Mouse (Mus musculus) kidney, adult 8-10 months (tissue): ENCODE measurements around the gene Asxl2.
"Not testable (repeated sequence)": the region's sequence is repeated elsewhere in the genome, so short reads cannot be mapped to it uniquely, and the experiment has no call there.

Experiments
- DNase-seq, 2 experiments: peaks; one replicate each; pipeline ENCODE4 v3.0.0; 2022

Asxl2 gene

GRCm38 (mm10) chr12:3426530-3427034 lies at the start of gene Asxl2:
Gene Asxl2 (plus strand): TSS chr12:3426857.
- peak; percentile 99 for DNase-seq

DNA sequence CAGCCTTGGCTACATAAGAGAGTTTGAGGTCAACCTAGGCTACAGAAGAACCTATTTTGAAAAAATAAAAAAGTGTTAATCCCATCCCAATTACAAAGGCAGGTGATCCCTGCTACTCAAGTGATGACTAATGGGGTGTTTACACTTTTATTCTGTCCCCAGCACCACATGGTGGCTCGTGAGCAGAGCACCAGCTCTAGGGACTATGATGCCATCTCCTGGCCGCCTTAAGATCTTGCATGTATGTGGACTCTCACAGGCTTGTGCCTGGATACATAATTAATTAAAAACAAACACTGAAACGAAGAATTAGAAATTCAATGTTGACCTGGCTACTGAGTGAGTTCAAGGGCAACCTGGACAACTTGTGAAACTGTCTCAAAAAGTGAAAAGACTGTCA lies 49.5 kb upstream of the Asxl2 start:
- DNase-seq: no peak

DNA sequence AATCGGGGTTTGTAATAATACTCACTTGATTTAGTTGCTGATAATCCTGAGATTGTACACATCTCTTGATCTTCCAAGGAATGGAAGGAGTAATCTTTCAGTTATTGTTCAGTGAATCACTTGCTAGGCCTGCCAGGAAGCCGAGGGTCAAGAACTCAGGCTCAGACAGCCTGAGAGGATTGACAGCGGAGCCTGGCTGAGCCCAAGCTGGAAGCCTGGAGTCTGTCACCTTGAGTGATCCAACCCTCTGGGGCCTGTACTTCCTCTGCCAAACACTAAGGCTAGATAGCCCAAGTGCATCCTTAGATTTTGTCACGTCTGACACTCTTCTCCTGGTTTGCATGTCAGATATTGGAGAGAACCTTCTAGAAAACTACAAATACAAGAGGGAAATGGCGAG lies 48.9 kb upstream of the Asxl2 start:
- DNase-seq: no peak

DNA sequence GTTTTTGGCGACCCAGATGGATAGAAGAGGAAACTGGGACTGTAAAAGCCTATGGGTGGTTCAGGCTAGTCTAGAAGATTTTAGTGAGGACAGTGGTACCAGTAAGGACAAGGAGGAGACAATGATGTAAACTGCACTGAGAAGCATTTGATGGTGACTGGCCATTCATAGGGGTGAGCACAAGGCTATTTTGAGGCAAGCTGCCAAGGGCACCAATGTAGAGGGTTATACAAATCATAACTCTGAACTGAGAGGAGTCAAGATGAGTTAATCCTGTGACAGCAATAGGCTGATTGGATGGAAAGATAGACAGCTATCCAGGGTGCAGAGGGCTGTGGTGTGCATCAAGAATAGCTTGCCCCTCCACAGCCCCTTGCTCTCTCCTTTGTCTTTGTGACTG lies 41.8 kb upstream of the Asxl2 start:
- DNase-seq: no peak

DNA sequence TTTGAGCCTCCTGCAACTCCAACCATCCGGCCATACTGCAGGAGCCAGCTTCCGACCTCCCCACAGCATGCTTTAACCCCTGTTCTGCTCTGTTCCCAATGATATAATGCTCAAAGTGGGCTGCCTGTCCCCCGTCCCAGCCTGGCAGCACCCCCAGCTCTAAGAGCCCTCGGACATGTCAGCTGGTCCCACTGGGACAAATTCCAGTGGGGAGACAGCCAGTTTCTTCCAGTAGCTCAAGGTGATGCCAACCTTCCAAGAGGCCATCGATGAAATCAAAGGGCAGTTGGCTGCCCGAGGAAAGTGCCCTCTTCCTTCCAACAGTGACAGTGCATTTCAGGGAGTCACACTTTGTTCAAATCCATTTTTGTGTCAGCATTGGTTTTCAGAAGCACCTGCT lies 41.4 kb upstream of the Asxl2 start:
- no peak for DNase-seq

DNA sequence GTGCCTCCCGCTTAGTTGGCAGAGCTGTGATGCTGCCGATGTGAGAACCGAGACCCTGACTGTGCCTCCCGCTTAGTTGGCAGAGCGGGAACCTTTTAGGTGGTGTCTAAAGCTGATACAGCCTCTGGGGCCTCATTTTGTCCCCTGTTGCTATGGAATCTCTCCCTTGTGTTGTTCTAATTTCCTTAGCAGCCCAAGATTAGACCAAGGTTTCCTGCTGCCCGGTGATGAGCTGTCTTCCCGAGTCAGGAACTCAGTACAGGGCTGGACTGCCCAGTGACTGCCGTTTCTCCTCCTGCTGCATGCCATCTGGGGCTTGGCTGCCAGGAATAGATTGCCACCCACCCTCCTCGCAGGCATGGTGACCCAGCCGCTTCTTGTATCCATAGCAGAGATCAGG lies 40.7 kb upstream of the Asxl2 start:
- DNase-seq: no peak

- DNase-seq: no peak
Observed at GRCm38 (mm10) chr12:3387891-3388290, 38.8 kb upstream of the Asxl2 start.

GRCm38 (mm10) chr12:3389394-3389793 lies 37.3 kb upstream of the Asxl2 start:
- no peak for DNase-seq

GRCm38 (mm10) chr12:3390071-3390470 lies 36.6 kb upstream of the Asxl2 start:
- no peak for DNase-seq

GRCm38 (mm10) chr12:3390577-3391262 lies 35.9 kb upstream of the Asxl2 start:
- DNase-seq: peak; percentile 41 to 65

DNA sequence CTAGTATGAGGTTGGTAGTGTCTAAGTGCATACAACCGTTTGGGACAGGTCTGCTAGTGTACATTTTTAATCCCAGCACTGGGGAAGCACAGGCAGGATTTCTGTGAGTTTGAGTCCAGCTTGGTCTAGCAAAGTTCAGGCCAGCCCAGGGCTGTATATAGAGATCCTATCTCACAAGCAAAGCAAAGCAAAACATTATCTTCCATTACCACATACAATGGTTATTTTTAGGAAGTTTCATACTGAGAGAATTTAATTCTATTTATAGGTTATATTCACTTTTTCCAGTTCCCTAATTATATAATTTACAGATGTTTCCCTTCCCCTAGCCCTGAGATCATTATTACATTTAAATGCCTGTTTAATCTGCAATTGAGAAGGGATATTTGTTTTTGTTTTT lies 35.4 kb upstream of the Asxl2 start:
- DNase-seq: no peak

GRCm38 (mm10) chr12:3393140-3393539 lies 33.5 kb upstream of the Asxl2 start:
- no peak for DNase-seq

- no peak for DNase-seq
Observed at GRCm38 (mm10) chr12:3396931-3397330, 29.7 kb upstream of the Asxl2 start.

GRCm38 (mm10) chr12:3405662-3406061 lies 21.0 kb upstream of the Asxl2 start:
- not testable (repeated sequence) for DNase-seq

- DNase-seq: no peak
Observed at GRCm38 (mm10) chr12:3406585-3406984, 20.1 kb upstream of the Asxl2 start.

DNA sequence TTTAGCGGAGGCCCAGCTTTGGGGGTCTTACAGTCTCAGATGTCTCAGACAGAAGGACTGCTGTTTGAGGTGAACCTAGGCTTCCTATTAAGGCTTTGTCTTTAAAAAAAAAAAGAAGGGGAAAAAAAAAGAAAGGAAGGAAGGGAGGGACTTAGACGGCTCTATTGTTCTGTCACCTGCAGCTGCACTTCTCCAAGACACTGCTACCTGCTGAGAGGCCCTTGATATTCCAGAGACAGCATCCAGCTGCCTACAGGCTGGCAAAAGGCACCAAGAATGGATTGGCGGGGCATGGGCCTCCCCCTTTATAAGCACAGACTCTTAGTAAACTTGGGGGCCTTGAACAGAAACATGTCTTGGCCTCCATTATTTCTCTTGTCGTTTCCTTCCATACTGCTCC lies 11.7 kb upstream of the Asxl2 start:
- no peak for DNase-seq

GRCm38 (mm10) chr12:3418761-3419160 lies 7.9 kb upstream of the Asxl2 start:
- no peak for DNase-seq

GRCm38 (mm10) chr12:3420519-3420918 lies 6.1 kb upstream of the Asxl2 start:
- DNase-seq: no peak

DNA sequence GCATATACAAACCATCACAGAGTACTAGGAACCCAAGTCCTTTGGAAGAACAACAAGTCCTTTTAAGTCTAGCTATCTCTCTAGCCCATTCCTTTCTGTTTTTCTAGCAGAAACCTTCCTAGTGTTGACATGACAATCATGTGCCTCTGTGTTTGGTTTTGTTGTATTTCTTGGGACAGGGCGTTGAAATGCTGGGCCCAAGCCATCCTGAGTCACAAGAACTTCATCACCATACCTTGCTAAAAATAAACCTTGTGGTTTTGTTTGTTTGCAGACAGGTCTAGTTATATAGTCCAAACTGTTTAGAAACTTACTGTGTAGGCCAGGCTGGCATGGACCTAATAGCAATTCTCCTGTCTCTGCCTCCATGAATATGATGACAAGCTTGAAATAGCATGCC lies 3.9 kb upstream of the Asxl2 start:
- DNase-seq: no peak

DNA sequence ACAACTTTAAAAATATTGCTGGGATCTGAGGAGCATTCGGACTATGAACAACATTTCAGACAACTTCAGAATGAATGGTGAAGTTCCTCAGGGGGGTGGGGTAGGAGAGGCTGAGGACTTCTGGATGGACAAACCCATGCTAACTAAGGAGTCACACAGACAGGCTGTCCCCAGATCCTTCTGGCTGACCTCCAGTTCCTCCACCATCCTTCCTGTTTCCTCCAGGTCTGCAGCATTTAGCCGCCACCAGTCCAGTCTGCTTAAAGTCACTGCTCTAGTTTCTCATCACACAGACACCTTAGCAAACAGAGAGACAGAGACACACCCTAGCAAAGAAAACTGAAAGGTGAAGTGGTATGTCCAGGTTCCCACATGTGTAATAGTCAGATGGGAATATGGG lies 2.5 kb upstream of the Asxl2 start:
- DNase-seq: peak in 1 of 2 experiments; percentile 9

DNA sequence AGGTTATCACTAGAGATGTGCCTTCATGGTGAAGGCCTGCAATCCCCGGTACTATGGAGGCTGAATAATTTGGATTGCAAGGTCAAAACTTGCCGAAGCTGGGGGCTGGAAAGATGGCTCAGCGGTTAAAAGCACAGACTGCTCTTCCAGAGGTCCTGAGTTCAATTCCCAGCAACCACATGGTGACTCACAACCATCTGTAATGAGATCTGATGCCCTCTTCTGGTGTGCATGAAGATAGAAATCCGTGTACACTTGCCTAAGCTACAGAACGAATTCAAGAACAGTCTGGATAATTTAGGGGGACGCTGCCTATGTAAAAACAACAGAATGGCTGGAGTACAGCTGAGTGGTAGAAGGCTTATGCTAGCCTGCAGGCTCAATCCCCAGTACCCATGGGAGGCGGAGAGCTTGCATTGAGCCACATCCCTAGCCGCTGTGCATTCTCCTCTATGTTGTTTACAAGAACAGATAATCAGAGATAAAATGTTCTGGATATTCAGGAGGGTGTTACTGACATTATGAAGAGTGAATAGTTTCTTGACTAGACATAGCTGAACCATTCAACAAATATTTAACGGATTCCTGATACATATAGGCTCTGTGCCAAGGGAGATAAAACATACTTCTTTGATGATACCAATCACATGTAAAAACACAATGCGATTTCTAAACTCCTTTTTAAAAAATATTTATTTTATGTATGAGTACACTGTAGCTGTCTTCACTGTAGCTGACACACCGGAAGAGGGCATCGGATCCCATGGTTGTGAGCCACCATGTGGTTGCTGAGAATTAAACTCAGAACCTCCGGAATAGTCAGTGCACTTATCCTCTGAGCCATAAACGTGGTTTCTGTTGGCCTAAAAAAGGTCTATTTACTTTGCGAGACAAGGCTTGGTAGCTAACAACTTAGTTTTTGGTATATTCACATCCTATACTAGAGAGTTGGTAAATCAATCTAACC lies 999 bp upstream of the Asxl2 start:
- DNase-seq: peak; percentile 26 to 30

DNA sequence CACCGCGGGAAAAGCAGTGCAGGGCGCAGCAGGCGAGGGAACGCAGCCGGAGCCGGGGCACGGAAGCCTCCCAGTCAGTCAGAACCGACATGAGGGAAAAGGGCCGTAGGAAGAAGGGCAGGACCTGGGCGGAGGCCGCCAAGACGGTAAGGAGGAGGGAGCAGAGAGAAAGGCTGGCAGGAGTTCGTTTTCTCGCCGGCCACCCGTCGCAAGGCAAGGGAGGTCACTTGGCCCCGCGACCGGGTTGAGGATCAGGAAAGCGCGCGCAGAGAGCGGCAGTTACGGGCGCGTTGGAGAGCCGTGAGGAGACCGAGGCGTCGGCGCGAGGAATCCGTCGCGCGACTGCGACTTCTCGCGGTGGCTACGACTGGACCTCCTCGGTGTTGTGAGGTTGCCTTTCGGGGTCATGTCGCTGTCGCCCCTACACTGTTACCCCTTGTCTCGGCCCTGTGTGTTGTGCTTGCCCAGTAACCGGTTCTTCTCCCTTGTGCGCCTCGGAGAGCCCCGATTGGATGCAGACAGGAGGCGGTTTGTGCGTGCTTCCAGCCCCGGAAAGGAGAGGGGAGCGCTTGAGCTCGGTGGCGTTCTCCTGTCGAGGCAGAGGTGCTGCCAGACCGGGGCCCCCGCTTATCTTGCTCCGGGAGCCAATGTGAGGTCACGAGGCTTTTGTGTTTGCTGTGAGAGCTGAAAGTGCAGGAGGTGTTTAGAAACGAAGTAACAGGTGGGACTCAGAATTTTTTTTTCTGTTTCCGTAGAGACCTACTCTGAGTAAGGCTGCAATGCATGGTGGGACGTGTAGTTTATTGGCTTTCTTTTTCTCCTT lies 621 bp downstream of the Asxl2 start:
- DNase-seq: peak; percentile 68 to 71
